Mouse (Mus musculus) hindbrain, postnatal 0 days (tissue): ENCODE measurements around the gene Lrrc8b. TPM values are rescaled to one million over a fixed set of nuclear protein-coding genes. Genes with fewer than 3 reads are reported as not detected.

Source experiments
- ATAC-seq: fragments of 200-750 bp; cut with Nextera tagmentation; 2 replicates; pipeline ENCODE4 v1.8.0; 2017; ENCODE audit warnings: mild to moderate bottlenecking, moderate TSS enrichment, moderate library complexity
- DNase-seq: peaks from one replicate; pipeline ENCODE4 v3.0.0-alpha.2; 2015; ENCODE audit warnings: low spot score
- H3K27ac ChIP-seq: fragments of 300-500 bp; sonication (generic); 2 replicates; pipeline ENCODE4 v1.5.1; 2014; ENCODE audit warnings: mild to moderate bottlenecking
- H3K27me3 ChIP-seq: fragments of 300-500 bp; sonication (generic); 2 replicates; pipeline ENCODE4 v1.6.1; 2014; ENCODE audit warnings: low read length, mixed read lengths; ENCODE audit not compliant: insufficient read depth
- H3K36me3 ChIP-seq: fragments of 300-500 bp; sonication (generic); 2 replicates; pipeline ENCODE4 v1.6.1; 2014; ENCODE audit warnings: low read length, mixed read lengths; ENCODE audit not compliant: insufficient read depth
- H3K4me1 ChIP-seq: fragments of 300-500 bp; sonication (generic); 2 replicates; pipeline ENCODE4 v1.6.1; 2014; ENCODE audit warnings: antibody characterized with exemption, low read length, mixed read lengths; ENCODE audit not compliant: insufficient read depth
- H3K4me2 ChIP-seq: fragments of 300-500 bp; sonication (generic); 2 replicates; pipeline ENCODE4 v1.6.1; 2014; ENCODE audit warnings: low read depth, mild to moderate bottlenecking, low read length, moderate library complexity, mixed read lengths
- H3K4me3 ChIP-seq: fragments of 300-500 bp; sonication (generic); 2 replicates; pipeline ENCODE4 v1.5.1; 2014; ENCODE audit warnings: low read length
- H3K9ac ChIP-seq: fragments of 300-500 bp; sonication (generic); replicated peaks from 2 replicates; pipeline ENCODE4 v1.6.1; 2014; ENCODE audit warnings: mild to moderate bottlenecking, low read length, moderate library complexity, mixed read lengths
- H3K9me3 ChIP-seq: fragments of 300-500 bp; sonication (generic); 2 replicates; pipeline ENCODE4 v1.6.1; 2016; ENCODE audit warnings: low read length, mixed read lengths
- CTCF ChIP-seq: IDR thresholded peaks from 2 replicates; pipeline ENCODE4 v1.5.1; 2016; ENCODE audit warnings: antibody characterized with exemption, control low read depth, low read depth
- WGBS: fragments of 180-500 bp; shearing (Covaris S2); extraction: QIAGEN DNeasy Blood & Tissue Kit; methylation state at CpG from one replicate; pipeline ENCODE4 v1.1.7; 2014; 5-methylcytosine and 5-hydroxymethylcytosine counted together
- polyA plus RNA-seq: library from polyadenylated mRNA; unstranded; fragments of >200 nt; fragmentation: Nextera tagmentation; extraction: Ambion mirVana; gene quantifications from 2 replicates; pipeline ENCODE4 v1.2.1, GENCODE M21; 2015
- total RNA-seq: library from RNA; depleted of rRNA; stranded (reverse); fragments of >200 nt; gene quantifications from 2 replicates; pipeline ENCODE4 v1.2.3, GENCODE M21; 2014; rRNA removed

The Lrrc8b gene
- total RNA-seq (48.4 and 49.9 TPM in 2 replicates), polyA plus RNA-seq (15.3 and 17.3 TPM in 2 replicates)

DNA sequence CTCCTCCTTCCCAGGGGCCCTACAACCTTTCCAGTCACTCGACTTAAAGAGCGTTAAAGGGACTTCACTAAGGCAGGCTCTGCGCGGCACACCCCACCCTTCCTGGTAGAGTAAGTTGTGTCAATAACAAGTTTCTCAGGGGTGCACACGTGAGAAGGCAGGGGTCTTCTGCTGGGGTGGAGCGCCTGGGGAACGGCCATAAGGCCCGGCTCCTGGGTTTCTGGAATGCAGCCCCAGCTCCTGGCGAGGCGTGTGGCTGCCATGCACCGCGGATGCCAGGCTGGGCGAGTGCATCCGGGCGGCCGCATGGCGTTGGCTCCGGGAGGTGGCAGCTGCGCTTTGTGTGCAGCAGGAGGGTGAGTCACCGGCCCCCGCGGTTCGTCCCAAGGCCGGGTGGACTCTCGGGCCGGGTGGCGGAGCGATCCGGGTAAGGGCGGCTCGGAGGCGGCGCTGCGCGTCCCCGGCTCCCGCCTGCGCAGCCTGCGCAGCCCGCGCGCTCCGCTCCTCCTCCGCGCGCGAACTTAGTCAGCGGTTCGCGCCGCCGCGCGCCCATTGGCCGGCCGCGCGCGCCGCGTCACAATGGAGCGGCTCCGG lies at the start of gene Lrrc8b:
Lrrc8b (plus strand) TSS at position 578 of the 594 bp plus-strand sequence.
- H3K4me2 ChIP-seq: peak within 1 kb of the TSS; percentile 99
- H3K9me3 ChIP-seq: no peaks in the 10 kb centered on the region
- H3K9ac ChIP-seq: peak within 1 kb of the TSS; percentile 90
- no peaks in the 10 kb centered on the region for H3K4me1 ChIP-seq
- TF ChIP-seq CTCF: no peak
- H3K36me3 ChIP-seq: no peaks in the 10 kb centered on the region
- peak within 1 kb of the TSS; percentile 84 for H3K4me3 ChIP-seq
- no peaks in the 10 kb centered on the region for H3K27me3 ChIP-seq
- ATAC-seq: peak; percentile 96
- H3K27ac ChIP-seq: peak within 1 kb of the TSS; percentile 76
- DNase-seq: peak; percentile 96
- WGBS: under 1% methylated on average over 63 of the region's 63 CpGs

DNA sequence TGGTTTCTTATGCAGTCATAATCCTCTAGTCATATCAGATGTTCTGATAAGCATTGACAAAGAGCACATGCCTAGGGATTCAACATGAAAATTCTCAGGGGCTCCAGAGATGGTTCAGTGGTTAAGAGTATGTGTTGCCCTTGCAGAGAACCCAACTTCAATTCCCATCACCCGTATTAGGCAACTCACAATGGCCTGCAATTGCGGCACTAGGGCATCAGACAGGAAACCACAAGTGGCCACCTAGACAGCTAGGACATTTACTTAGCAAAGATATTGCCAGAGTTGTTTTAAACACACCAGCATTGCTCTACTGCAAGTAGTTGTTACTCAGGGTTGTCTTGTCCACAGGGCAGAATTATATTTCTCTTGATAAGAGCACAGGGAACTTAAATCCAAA lies 34.1 kb upstream of the Lrrc8b start:
- no peak for ATAC-seq
- Histone ChIP-seq H3K4me3 (no peak overlapping the region), H3K9me3 (no peaks in the 10 kb centered on the region), H3K27ac (no peak overlapping the region), H3K27me3 (no peaks in the 10 kb centered on the region), H3K36me3 (no peaks in the 10 kb centered on the region), H3K4me2 (no peak overlapping the region), H3K9ac (no peak overlapping the region), H3K4me1 (no peaks in the 10 kb centered on the region)
- WGBS: 89% methylated on average over 2 of the region's 2 CpGs
- DNase-seq: no peak
- TF ChIP-seq CTCF: no peak

DNA sequence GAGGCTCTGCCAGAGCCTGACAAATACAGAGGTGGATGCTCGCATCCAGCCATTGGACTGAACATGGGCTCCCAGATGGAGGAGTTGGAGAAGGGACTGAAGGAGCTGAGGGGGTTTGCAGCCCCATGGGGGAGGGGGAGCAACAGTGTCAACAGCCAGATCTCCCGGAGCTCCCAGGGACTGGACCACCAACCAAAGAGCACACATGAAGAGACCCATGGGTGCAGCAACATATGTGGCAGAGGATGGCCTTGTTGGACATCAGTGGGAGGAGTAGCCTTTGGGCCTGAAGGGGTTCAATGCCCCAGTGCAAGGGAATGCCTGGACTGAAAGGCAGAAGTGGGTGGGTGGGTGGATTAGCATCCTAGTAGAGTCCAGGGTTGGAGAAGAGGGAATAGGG lies 25.2 kb upstream of the Lrrc8b start:
- no peak for DNase-seq
- H3K36me3 ChIP-seq: no peaks in the 10 kb centered on the region
- 80% methylated on average over 2 of the region's 2 CpGs for WGBS

DNA sequence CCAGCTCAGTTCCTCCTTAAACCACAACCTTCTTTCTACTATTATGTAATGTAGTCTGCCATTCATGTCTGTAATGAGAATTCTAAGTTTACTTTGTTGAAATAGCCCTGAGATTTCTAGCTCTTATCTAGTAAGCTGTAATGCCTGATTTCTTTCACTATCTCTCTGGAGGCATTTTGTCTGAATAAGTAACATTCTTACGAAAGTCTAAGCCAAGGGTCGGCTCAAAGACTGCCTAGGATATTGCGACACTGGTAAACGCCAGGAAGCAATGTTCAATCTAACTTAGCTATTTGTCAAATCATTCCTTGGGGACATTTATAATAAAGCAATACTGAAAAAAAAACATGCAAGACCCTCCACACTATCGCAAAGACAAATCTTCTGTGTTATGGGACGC lies 21.8 kb upstream of the Lrrc8b start:
- ATAC-seq (no peak), DNase-seq (no peak)
- Histone ChIP-seq H3K4me2 (no peak overlapping the region), H3K36me3 (no peaks in the 10 kb centered on the region), H3K27ac (no peak overlapping the region), H3K9ac (no peak overlapping the region), H3K4me3 (no peak overlapping the region), H3K4me1 (no peaks in the 10 kb centered on the region), H3K27me3 (no peaks in the 10 kb centered on the region), H3K9me3 (no peaks in the 10 kb centered on the region)
- WGBS: 95% methylated on average over 6 of the region's 6 CpGs
- TF ChIP-seq CTCF: no peak

More for the DNA sequence above, 25.2 kb upstream of the Lrrc8b start:
- no peak for TF ChIP-seq CTCF
- no peaks in the 10 kb centered on the region for H3K27me3 ChIP-seq
- H3K4me1 ChIP-seq: no peaks in the 10 kb centered on the region
- no peaks in the 10 kb centered on the region for H3K9me3 ChIP-seq
- H3K4me2 ChIP-seq: no peak overlapping the region
- no peak overlapping the region for H3K27ac ChIP-seq
- no peak overlapping the region for H3K9ac ChIP-seq
- no peak overlapping the region for H3K4me3 ChIP-seq
- no peak for ATAC-seq

DNA sequence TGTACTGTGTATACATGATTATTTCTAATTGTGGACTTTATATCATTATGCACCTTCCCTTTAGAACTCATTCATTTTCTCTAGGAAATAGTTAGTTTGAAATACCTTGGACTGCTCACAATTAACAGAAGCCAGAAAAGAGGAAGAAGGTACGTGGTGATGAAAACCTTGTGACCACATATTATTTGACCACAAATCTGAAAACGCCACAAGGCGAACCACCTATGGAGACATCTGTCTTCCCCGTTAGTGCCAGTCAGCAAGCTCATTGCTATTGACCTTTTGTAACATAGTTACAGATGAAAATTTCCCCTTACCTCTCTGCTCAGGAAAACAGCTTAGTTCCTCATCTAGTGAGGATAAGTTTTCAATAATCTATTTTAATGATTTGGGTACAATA lies 20.4 kb upstream of the Lrrc8b start:
- Histone ChIP-seq H3K9me3 (no peaks in the 10 kb centered on the region), H3K36me3 (no peaks in the 10 kb centered on the region), H3K4me1 (no peaks in the 10 kb centered on the region), H3K9ac (no peak overlapping the region), H3K4me2 (no peak overlapping the region), H3K4me3 (no peak overlapping the region), H3K27me3 (no peaks in the 10 kb centered on the region), H3K27ac (no peak overlapping the region)
- WGBS: 87% methylated on average over 4 of the region's 4 CpGs
- DNase-seq: no peak
- ATAC-seq: no peak
- TF ChIP-seq CTCF: no peak

- TF ChIP-seq CTCF: no peak
- peaks cover 5% of the 10 kb centered on the region; the same call in 1 of the 2 replicates for H3K4me1 ChIP-seq
- H3K4me3 ChIP-seq: no peak overlapping the region
- H3K9ac ChIP-seq: no peak overlapping the region
- 78% methylated on average over 6 of the region's 6 CpGs for whole genome bisulfite sequencing
- no peaks in the 10 kb centered on the region for H3K9me3 ChIP-seq
- no peaks in the 10 kb centered on the region for H3K27me3 ChIP-seq
- no peak overlapping the region for H3K4me2 ChIP-seq
- DNase-seq (no peak), ATAC-seq (no peak)
- H3K27ac ChIP-seq: no peak overlapping the region
- H3K36me3 ChIP-seq: no peaks in the 10 kb centered on the region
Measured at GRCm38 (mm10) chr5:105398966-105399365, 16.6 kb upstream of the Lrrc8b start.
